Mouse (Mus musculus) bone marrow, adult 2 months (tissue): ENCODE data around the gene Slc35e2.

ENCODE experiments used
- CTCF ChIP-seq: fragments of 200-500 bp; IDR thresholded peaks from 2 replicates; pipeline ENCODE4 v1.5.1; 2011; ENCODE audit warnings: low read length, control low read depth; ENCODE audit not compliant: control insufficient read depth, insufficient read depth
- POLR2A ChIP-seq: fragments of 200-500 bp; IDR thresholded peaks from 2 replicates; pipeline ENCODE4 v1.6.1; 2011; ENCODE audit warnings: low read depth, mild to moderate bottlenecking, control low read depth, low read length, borderline replicate concordance; ENCODE audit not compliant: control insufficient read depth

DNA sequence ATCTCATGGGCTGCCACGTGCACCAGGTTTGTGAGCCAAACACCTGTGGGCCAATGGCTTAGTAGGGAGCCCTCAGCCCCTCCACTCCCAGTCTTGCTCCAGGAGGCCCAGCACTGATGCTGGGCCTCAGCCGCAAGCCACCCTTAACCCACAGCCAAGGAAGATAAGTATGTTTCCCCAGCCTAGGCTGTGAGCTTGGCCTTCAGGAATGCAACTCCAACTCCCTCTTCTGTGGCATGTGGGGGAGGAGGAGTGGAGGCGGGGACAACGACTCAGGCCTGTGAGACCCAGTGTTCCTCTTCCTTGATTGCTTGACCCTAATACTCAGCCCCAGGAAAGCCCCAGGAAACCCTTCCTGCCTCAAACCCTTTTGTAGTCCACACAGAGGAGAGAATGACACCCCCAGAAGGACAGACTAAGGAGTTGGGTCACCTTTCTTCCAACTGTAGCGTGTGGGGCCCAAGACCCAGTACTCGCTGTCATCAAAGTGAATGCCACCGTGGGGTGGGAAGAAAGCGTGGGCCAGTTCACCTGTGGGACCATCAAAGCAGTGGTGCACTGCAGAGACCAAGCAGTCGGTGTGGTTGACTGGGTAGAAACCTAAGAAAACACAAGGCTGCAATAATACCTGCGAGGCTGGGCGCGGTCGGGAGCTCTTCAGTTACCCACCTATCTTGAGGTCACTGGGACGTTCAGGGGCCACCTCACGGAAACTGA, 50.5 kb downstream of the Slc35e2 start:
- no peak for TF ChIP-seq POLR2A
- TF ChIP-seq CTCF, result no peak
